Mouse (Mus musculus) midbrain, embryonic 11.5 days (tissue): Measurements from ENCODE around the gene 1700040F15Rik. TPM values are rescaled to one million over a fixed set of nuclear protein-coding genes. Genes with fewer than 3 reads are reported as not detected.
"Not testable (repeated sequence)": the region's sequence is repeated elsewhere in the genome, so short reads cannot be mapped to it uniquely, and the experiment has no call there.

Experiments
- ATAC-seq: fragments of 200-750 bp; cut with Nextera tagmentation; 2 replicates; pipeline ENCODE4 v1.8.0; 2017; ENCODE audit warnings: moderate TSS enrichment, moderate library complexity; ENCODE audit not compliant: low FRiP score
- DNase-seq: peaks from one replicate; pipeline ENCODE4 v3.0.0; 2015; ENCODE audit warnings: low spot score; ENCODE audit errors: missing footprints
- H3K27ac ChIP-seq: fragments of 300-500 bp; sonication (generic); 2 replicates; pipeline ENCODE4 v1.5.1; 2014; ENCODE audit warnings: low read depth, low read length
- H3K27me3 ChIP-seq: fragments of 300-500 bp; sonication (generic); 2 replicates; pipeline ENCODE4 v1.6.1; 2014; ENCODE audit warnings: mild to moderate bottlenecking, low read length, moderate library complexity, mixed read lengths; ENCODE audit not compliant: control insufficient read depth, insufficient read depth
- H3K36me3 ChIP-seq: fragments of 300-500 bp; sonication (generic); 2 replicates; pipeline ENCODE4 v1.6.1; 2014; ENCODE audit warnings: mild to moderate bottlenecking, low read length, moderate library complexity, mixed read lengths; ENCODE audit not compliant: control insufficient read depth, insufficient read depth
- H3K4me1 ChIP-seq: fragments of 300-500 bp; sonication (generic); 2 replicates; pipeline ENCODE4 v1.6.1; 2014; ENCODE audit warnings: low read length; ENCODE audit not compliant: control insufficient read depth, insufficient read depth
- H3K4me2 ChIP-seq: fragments of 300-500 bp; sonication (generic); 2 replicates; pipeline ENCODE4 v1.6.1; 2014; ENCODE audit warnings: mild to moderate bottlenecking, moderate library complexity
- H3K4me3 ChIP-seq: fragments of 300-500 bp; sonication (generic); 2 replicates; pipeline ENCODE4 v1.5.1; 2014; ENCODE audit warnings: low read depth, low read length
- H3K9ac ChIP-seq: fragments of 300-500 bp; sonication (generic); 2 replicates; pipeline ENCODE4 v1.6.1; 2014; ENCODE audit warnings: low read length
- H3K9me3 ChIP-seq: fragments of 300-500 bp; sonication (generic); 2 replicates; pipeline ENCODE4 v1.6.1; 2016; ENCODE audit warnings: low read length; ENCODE audit not compliant: control insufficient read depth
- WGBS: fragments of 180-500 bp; shearing (Covaris S2); extraction: QIAGEN DNeasy Blood & Tissue Kit; methylation state at CpG from one replicate; pipeline ENCODE4 v1.1.7; 2014; 5-methylcytosine and 5-hydroxymethylcytosine counted together
- polyA plus RNA-seq: library from polyadenylated mRNA; unstranded; fragments of >200 nt; fragmentation: Nextera tagmentation; extraction: Ambion mirVana; gene quantifications from 2 replicates; pipeline ENCODE4 v1.2.1, GENCODE M21; 2014

1700040F15Rik gene
- polyA plus RNA-seq: not detected in 2 replicates

GRCm38 (mm10) chrY:61101947-61102346 is at the start of gene 1700040F15Rik:
Gene 1700040F15Rik, plus strand, starts transcription at chrY:61102247.
- not testable (repeated sequence) for H3K4me3 ChIP-seq, H3K27ac ChIP-seq, H3K9ac ChIP-seq, H3K27me3 ChIP-seq, H3K36me3 ChIP-seq, H3K9me3 ChIP-seq, H3K4me2 ChIP-seq, ATAC-seq, H3K4me1 ChIP-seq, DNase-seq
- WGBS: no CpG with 5 or more reads among the region's 8 CpGs
